Mouse (Mus musculus) lung, postnatal 0 days (tissue): ENCODE results near the gene Hoxb9. TPM values are rescaled to one million over a fixed set of nuclear protein-coding genes. Genes with fewer than 3 reads are reported as not detected.
A peak's percentile ranks its signal among the peaks of the same experiment; 100 is the strongest.

Source experiments
- ATAC-seq: fragments of 200-750 bp; cut with Nextera tagmentation; 2 replicates; pipeline ENCODE4 v1.8.0; 2017; ENCODE audit warnings: moderate library complexity
- DNase-seq: peaks from one replicate; pipeline ENCODE4 v3.0.0-alpha.2; 2016; ENCODE audit warnings: low spot score
- H3K27ac ChIP-seq: fragments of 300-500 bp; sonication (generic); 2 replicates; pipeline ENCODE4 v1.5.1; 2014; ENCODE audit warnings: antibody characterized with exemption, mild to moderate bottlenecking, low read length, mixed read lengths
- H3K27me3 ChIP-seq: fragments of 300-500 bp; sonication (generic); replicated peaks from 2 replicates; pipeline ENCODE4 v1.6.1; 2014; ENCODE audit warnings: low read length, mixed read lengths; ENCODE audit not compliant: insufficient read depth
- H3K36me3 ChIP-seq: fragments of 300-500 bp; sonication (generic); 2 replicates; pipeline ENCODE4 v1.6.1; 2014; ENCODE audit warnings: low read length, mixed read lengths; ENCODE audit not compliant: insufficient read depth
- H3K4me1 ChIP-seq: fragments of 300-500 bp; sonication (generic); 2 replicates; pipeline ENCODE4 v1.6.1; 2014; ENCODE audit warnings: antibody characterized with exemption, low read depth, low read length, mixed read lengths; ENCODE audit not compliant: insufficient read depth
- H3K4me2 ChIP-seq: fragments of 300-500 bp; sonication (generic); replicated peaks from 2 replicates; pipeline ENCODE4 v1.6.1; 2014; ENCODE audit warnings: low read depth, mild to moderate bottlenecking, low read length, moderate library complexity, mixed read lengths
- H3K4me3 ChIP-seq: fragments of 300-500 bp; sonication (generic); 2 replicates; pipeline ENCODE4 v1.5.1; 2014; ENCODE audit warnings: low read depth, low read length
- H3K9ac ChIP-seq: fragments of 300-500 bp; sonication (generic); replicated peaks from 2 replicates; pipeline ENCODE4 v1.6.1; 2014; ENCODE audit warnings: low read depth, mild to moderate bottlenecking
- H3K9me3 ChIP-seq: fragments of 300-500 bp; sonication (generic); 2 replicates; pipeline ENCODE4 v1.6.1; 2016; ENCODE audit warnings: low read length, mixed read lengths
- CTCF ChIP-seq: IDR thresholded peaks from 2 replicates; pipeline ENCODE4 v1.5.1; 2016; ENCODE audit warnings: antibody characterized with exemption, mild to moderate bottlenecking
- EP300 ChIP-seq: IDR thresholded peaks from 2 replicates; pipeline ENCODE4 v1.6.1; 2016; ENCODE audit warnings: antibody characterized with exemption, mild to moderate bottlenecking, control low read depth
- WGBS: fragments of 180-500 bp; shearing (Covaris S2); extraction: QIAGEN DNeasy Blood & Tissue Kit; methylation state at CpG from one replicate; pipeline ENCODE4 v1.1.7; 2014; 5-methylcytosine and 5-hydroxymethylcytosine counted together
- polyA plus RNA-seq: library from polyadenylated mRNA; unstranded; fragments of >200 nt; fragmentation: Nextera tagmentation; extraction: Ambion mirVana; gene quantifications from 2 replicates; pipeline ENCODE4 v1.2.1, GENCODE M21; 2015

Hoxb9 gene
- polyA plus RNA-seq, 1 experiment from 2014 or later: not detected

DNA sequence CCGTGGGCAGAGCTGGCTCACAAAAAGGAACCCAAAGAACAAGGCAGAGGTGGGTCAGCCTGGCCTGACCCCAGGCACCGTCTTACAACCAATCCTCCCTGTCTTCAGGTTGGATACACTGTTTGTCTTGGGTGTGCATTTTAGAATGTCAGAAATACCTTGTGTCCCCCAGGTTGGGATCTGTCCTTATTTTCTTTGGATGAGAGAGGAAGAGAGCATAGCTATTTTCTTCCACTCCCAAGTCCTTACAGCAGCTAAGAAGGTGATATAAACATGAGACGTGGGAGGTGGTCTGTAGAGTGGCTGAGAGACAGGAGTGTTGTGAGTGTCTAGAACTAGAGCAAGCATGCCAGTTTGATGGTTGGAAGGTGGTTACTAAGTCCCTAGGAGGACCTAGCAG, 26.2 kb downstream of the Hoxb9 start:
- Histone ChIP-seq H3K27me3 (peaks cover 81% of the 10 kb centered on the region), H3K9me3 (no peaks in the 10 kb centered on the region), H3K9ac (no peak overlapping the region), H3K4me2 (no peak overlapping the region), H3K4me3 (no peak overlapping the region), H3K36me3 (no peaks in the 10 kb centered on the region), H3K4me1 (no peaks in the 10 kb centered on the region), H3K27ac (no peak overlapping the region)
- TF ChIP-seq CTCF (no peak), EP300 (no peak)
- DNase-seq (no peak), ATAC-seq (no peak)
- 38% methylated on average over 3 of the region's 3 CpGs for WGBS

DNA sequence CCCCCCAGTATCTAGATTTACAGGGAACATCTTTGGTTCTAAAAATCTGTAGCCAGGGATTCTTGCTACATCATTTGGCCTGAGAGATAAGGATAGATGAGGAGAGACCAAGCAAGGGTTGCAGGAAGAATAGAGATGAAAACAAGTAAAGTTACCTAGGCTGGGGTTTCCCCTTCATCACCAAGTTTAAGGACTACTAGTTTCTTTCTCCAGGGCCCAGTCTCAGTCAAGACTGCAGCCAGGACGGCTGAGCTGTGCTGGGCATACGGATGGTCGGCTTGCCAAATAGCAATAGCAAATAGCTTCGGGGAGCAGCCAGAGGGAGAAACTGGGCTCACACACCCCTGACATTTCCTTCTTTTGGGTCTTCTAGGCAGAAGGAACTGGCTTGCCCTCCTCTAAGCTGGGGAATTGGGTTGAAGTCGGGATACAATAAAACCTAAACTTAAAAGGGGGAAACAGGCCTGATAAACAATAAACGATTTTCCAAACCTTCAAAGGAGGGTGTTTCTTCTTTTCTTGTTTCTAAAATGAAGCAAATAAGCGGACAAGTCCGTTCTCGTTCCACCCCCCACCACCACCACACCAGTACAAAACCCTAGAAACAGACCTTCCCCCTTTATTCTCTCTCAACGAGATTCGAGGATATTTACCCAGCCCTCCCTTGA, 26.8 kb downstream of the Hoxb9 start:
- H3K4me3 ChIP-seq: no peak overlapping the region
- H3K27ac ChIP-seq: no peak overlapping the region
- no peaks in the 10 kb centered on the region for H3K36me3 ChIP-seq
- WGBS: 37% methylated on average over 11 of the region's 11 CpGs
- DNase-seq (no peak), ATAC-seq (no peak)
- no peak overlapping the region for H3K9ac ChIP-seq
- peaks cover 79% of the 10 kb centered on the region for H3K27me3 ChIP-seq
- no peak overlapping the region for H3K4me2 ChIP-seq
- no peaks in the 10 kb centered on the region for H3K9me3 ChIP-seq
- TF ChIP-seq CTCF (no peak), EP300 (no peak)
- H3K4me1 ChIP-seq: no peaks in the 10 kb centered on the region

DNA sequence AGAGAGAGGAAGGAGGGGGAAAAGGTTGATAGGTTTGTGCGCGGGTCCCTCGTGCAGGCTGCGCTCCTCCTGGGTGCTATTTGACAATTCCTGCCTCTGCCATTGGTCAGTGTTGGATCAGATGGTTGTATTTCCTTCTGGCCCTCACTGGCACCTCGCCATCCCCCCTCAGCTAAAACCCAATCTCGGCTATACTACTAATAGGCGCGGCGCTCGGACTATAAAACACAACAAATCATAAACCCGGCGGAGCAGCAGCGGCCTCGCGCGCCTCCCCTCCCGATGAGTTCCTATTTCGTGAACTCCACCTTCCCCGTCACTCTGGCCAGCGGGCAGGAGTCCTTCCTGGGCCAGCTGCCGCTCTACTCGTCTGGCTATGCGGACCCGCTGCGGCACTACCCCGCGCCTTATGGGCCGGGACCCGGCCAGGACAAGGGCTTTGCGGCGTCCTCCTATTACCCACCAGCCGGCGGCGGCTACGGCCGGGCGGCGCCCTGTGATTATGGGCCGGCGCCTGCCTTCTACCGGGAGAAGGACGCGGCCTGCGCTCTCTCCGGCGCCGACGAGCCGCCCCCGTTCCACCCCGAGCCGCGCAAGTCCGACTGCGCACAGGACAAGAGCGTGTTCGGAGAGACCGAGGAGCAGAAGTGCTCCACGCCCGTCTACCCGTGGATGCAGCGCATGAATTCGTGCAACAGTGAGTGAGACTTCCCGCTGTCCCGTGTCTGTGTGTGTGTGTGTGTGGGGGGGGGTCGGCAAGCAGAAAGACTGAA, 27.8 kb downstream of the Hoxb9 start:
- Histone ChIP-seq H3K9ac (peak overlapping the region; percentile 45), H3K4me1 (no peaks in the 10 kb centered on the region), H3K4me3 (peak overlapping the region; percentile 46), H3K36me3 (no peaks in the 10 kb centered on the region), H3K27me3 (peaks cover 69% of the 10 kb centered on the region), H3K27ac (0 out of 2 replicates have a peak overlapping the region, but pooled peaks have one; percentile 15), H3K4me2 (peak overlapping the region; percentile 61), H3K9me3 (no peaks in the 10 kb centered on the region)
- TF ChIP-seq EP300: no peak
- TF ChIP-seq CTCF: 0 out of 2 replicates have a peak, but pooled peaks have one; percentile 6
- WGBS: under 1% methylated on average over 66 of the region's 66 CpGs
- peak; percentile 66 for DNase-seq
- peak; percentile 19 for ATAC-seq

DNA sequence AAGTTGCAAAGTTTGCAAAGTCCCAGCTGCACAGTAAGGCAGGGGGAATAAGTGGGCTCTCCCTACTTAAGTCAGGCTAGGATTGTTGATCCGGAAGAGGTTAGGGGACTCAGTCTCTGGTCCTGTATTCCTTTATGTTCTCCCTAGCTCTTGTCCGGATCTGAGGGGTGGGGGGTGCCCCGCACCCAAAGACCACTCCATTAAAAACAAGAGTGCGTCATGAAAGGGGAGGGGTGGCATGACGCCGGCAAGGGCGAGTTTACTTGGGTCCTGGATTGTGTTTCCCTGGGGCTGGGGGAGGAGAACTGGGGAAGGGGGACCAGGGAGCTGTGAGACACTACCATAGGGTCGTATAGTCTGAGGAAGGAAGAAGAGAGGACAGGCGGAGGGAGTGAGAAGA, 28.5 kb downstream of the Hoxb9 start:
- TF ChIP-seq CTCF (no peak), EP300 (no peak)
- peaks cover 63% of the 10 kb centered on the region for H3K27me3 ChIP-seq
- peak overlapping the region; percentile 46 for H3K4me3 ChIP-seq
- no peak for DNase-seq
- peak overlapping the region; percentile 61 for H3K4me2 ChIP-seq
- H3K9ac ChIP-seq: 0 out of 2 replicates have a peak overlapping the region, but pooled peaks have one; percentile 45
- H3K27ac ChIP-seq: 0 out of 2 replicates have a peak overlapping the region, but pooled peaks have one; percentile 15
- WGBS: 0% methylated on average over 9 of the region's 9 CpGs
- H3K9me3 ChIP-seq: no peaks in the 10 kb centered on the region
- H3K4me1 ChIP-seq: no peaks in the 10 kb centered on the region
- no peak for ATAC-seq
- no peaks in the 10 kb centered on the region for H3K36me3 ChIP-seq

DNA sequence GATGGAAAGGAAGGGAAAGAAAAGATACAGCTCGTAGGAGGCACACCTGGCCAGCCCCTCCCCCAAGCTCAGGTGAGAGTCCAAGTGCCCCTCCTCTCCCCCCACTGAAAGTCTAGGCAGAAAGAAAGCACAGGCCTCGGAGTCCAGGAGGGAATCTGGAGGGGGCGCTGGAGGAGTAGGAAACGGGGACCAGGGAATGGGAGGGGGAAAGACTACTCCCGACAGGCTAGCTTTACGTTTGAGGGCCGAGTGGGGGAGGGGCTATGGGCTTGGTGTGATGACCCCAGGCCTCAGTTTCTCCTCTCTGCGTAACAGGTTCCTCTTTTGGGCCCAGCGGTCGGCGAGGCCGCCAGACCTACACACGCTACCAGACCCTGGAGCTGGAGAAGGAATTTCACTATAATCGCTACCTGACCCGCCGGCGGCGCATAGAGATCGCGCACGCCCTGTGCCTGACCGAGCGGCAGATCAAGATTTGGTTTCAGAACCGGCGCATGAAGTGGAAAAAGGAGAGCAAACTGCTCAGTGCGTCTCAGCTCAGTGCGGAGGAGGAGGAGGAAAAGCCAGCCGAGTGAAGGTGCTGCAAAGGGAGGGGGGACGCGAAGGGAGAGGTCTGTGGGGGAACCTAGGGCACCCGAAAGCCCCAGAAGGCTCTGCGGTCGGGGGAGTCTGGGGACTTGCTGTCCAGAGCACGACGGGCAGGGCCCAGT, 29.3 kb downstream of the Hoxb9 start:
- Histone ChIP-seq H3K9me3 (no peaks in the 10 kb centered on the region), H3K27me3 (peaks cover 57% of the 10 kb centered on the region), H3K36me3 (no peaks in the 10 kb centered on the region), H3K4me2 (peak overlapping the region; percentile 61), H3K9ac (no peak overlapping the region), H3K4me3 (peak overlapping the region; percentile 46), H3K27ac (no peak overlapping the region), H3K4me1 (no peaks in the 10 kb centered on the region)
- DNase-seq: peak; percentile 27
- 4% methylated on average over 28 of the region's 35 CpGs for WGBS
- 0 out of 2 replicates have a peak, but pooled peaks have one; percentile 15 for TF ChIP-seq CTCF
- no peak for TF ChIP-seq EP300
- ATAC-seq: no peak

DNA sequence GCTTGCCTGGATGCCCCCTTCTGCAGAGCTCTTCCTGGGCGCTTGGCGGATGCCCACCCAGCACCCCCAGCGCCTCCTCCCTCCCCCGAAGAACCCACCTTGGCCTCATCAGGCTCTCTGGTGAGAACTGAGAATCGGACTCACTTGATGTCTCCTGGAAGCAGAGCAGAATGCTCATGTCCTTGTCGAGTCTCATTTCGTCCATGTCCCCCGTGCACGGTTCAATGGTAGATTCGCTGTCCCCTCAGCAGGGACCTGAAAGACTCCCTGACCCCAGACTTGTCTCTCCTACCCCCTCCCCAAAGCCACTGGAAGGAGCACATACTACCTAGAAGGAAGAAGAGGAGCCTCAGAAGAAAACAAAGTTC, 29.8 kb downstream of the Hoxb9 start:
- Histone ChIP-seq H3K4me1 (no peaks in the 10 kb centered on the region), H3K27ac (no peak overlapping the region), H3K27me3 (peaks cover 52% of the 10 kb centered on the region), H3K4me3 (peak overlapping the region; percentile 46), H3K36me3 (no peaks in the 10 kb centered on the region), H3K4me2 (peak overlapping the region; percentile 61), H3K9me3 (no peaks in the 10 kb centered on the region), H3K9ac (no peak overlapping the region)
- TF ChIP-seq CTCF: no peak
- TF ChIP-seq EP300: no peak
- ATAC-seq (no peak), DNase-seq (no peak)
- 31% methylated on average over 8 of the region's 10 CpGs for WGBS
